Mouse (Mus musculus): Measurements from ENCODE around the gene Upk3bl.
"Not testable (repeated sequence)": the region's sequence is repeated elsewhere in the genome, so short reads cannot be mapped to it uniquely, and the experiment has no call there.

Gene Upk3bl

GRCm38 (mm10) chr5:136088821-136089575, 34.7 kb downstream of the Upk3bl start:
- DNase-seq, result no peak

GRCm38 (mm10) chr5:136091927-136092326, 37.6 kb downstream of the Upk3bl start:
- DNase-seq, result no peak

- DNase-seq, result no peak
Measured at GRCm38 (mm10) chr5:136094249-136095010, 40.1 kb downstream of the Upk3bl start.

GRCm38 (mm10) chr5:136095089-136095488, 40.8 kb downstream of the Upk3bl start:
- no peak for DNase-seq

GRCm38 (mm10) chr5:136098536-136098935, 44.2 kb downstream of the Upk3bl start:
- no peak for DNase-seq

- peak; percentile 79 for DNase-seq
Measured at GRCm38 (mm10) chr5:136102099-136102820, 48.0 kb downstream of the Upk3bl start.

GRCm38 (mm10) chr5:136104511-136104910, 50.2 kb downstream of the Upk3bl start:
- no peak for DNase-seq

- no peak for DNase-seq
Measured at GRCm38 (mm10) chr5:136108486-136108885, 54.2 kb downstream of the Upk3bl start.

- no peak for DNase-seq
Measured at GRCm38 (mm10) chr5:136109042-136109441, 54.8 kb downstream of the Upk3bl start.

- not testable (repeated sequence) for DNase-seq
Measured at GRCm38 (mm10) chr5:136113546-136113945, 59.3 kb downstream of the Upk3bl start.

Data from lung, postnatal 36 days (tissue).